Comparison of ENCODE assay signal across 8 mouse cellular contexts in genomic region chr1:88456451-88457072, GRCm38 (mm10). TPM values are rescaled to one million over a fixed set of nuclear protein-coding genes. Genes with fewer than 3 reads are reported as not detected.
DNase-seq lines count a peak whose midpoint lies in the region; ATAC-seq and TF ChIP-seq lines count a peak whose summit lies in the region.

No protein-coding gene starts in this region.

- DNase-seq in 3134 (ENCODE audit: extremely low read depth, insufficient read length, low spot score) = peak; percentile 45
- DNase-seq in adrenal gland, postnatal 14 days = peak; percentile 80
- DNase-seq in embryonic facial prominence, embryonic 10.5 days (ENCODE audit: low spot score) = peak; percentile 78
- peak; percentile 58 to 75 for DNase-seq in left cerebral cortex, postnatal 36 days (ENCODE audit: low spot score in 2 of 2)

- no peak overlapping the region for H3K4me2 ChIP-seq in intestine, postnatal 0 days (replicated peaks; ENCODE audit: low read depth)
- H3K4me2 ChIP-seq in midbrain, embryonic 13.5 days (replicated peaks) = no peak overlapping the region

- no peak overlapping the region for H3K27ac ChIP-seq in embryonic facial prominence, embryonic 10.5 days (replicated peaks)
- H3K27ac ChIP-seq in intestine, postnatal 0 days (ENCODE audit: low read depth, low read length) = no peak overlapping the region
- peak overlapping the region; percentile 7; the same call in 1 of the 2 replicates for H3K27ac ChIP-seq in midbrain, embryonic 13.5 days
- H3K27ac ChIP-seq in small intestine, adult 2 months (ENCODE audit: insufficient read depth, low read depth, low read length) = no peak overlapping the region

- TF ChIP-seq CTCF in intestine, postnatal 0 days (IDR thresholded peaks at IDR 0.05; ENCODE audit: low read depth) = peak; percentile 92
- peak; percentile 68; the same call in 1 of the 2 replicates for TF ChIP-seq CTCF in small intestine, adult 2 months (IDR thresholded peaks at IDR 0.05; ENCODE audit: extremely low read depth, insufficient read length, insufficient replicate concordance, low read depth, low read length)

- H3K4me3 ChIP-seq in embryonic facial prominence, embryonic 10.5 days = no peak overlapping the region
- no peak overlapping the region for H3K4me3 ChIP-seq in intestine, postnatal 0 days (ENCODE audit: low read depth, low read length)
- H3K4me3 ChIP-seq in midbrain, embryonic 13.5 days (replicated peaks) = no peak overlapping the region
- H3K4me3 ChIP-seq in small intestine, adult 2 months (ENCODE audit: low read depth, low read length) = no peak overlapping the region

- no peak overlapping the region for H3K9ac ChIP-seq in intestine, postnatal 0 days (ENCODE audit: low read depth, low read length)
- no peak overlapping the region for H3K9ac ChIP-seq in midbrain, embryonic 13.5 days (replicated peaks)

- TF ChIP-seq POLR2A in small intestine, adult 2 months (IDR thresholded peaks at IDR 0.05; ENCODE audit: low read depth, low read length) = no peak

- ATAC-seq in granulocyte monocyte progenitor cell, adult 5-6 weeks (replicated peaks; ENCODE audit: poor library complexity, severe bottlenecking) = peak; percentile 75
- no peak for ATAC-seq in intestine, postnatal 0 days
- peak; percentile 86 for ATAC-seq in midbrain, embryonic 13.5 days

- no peaks in the 10 kb centered on the region for H3K36me3 ChIP-seq in embryonic facial prominence, embryonic 10.5 days (replicated peaks)
- no peaks in the 10 kb centered on the region for H3K36me3 ChIP-seq in intestine, postnatal 0 days (ENCODE audit: control insufficient read depth, insufficient read depth)
- H3K36me3 ChIP-seq in midbrain, embryonic 13.5 days = no peaks in the 10 kb centered on the region
- H3K36me3 ChIP-seq in small intestine, adult 2 months (ENCODE audit: control insufficient read depth, insufficient read depth, low read length) = no peaks in the 10 kb centered on the region

- H3K4me1 ChIP-seq in embryonic facial prominence, embryonic 10.5 days = peaks cover 26% of the 10 kb centered on the region
- H3K4me1 ChIP-seq in intestine, postnatal 0 days (replicated peaks; ENCODE audit: control insufficient read depth, insufficient read depth, low read length) = no peaks in the 10 kb centered on the region
- peaks cover 6% of the 10 kb centered on the region for H3K4me1 ChIP-seq in midbrain, embryonic 13.5 days (replicated peaks)
- no peaks in the 10 kb centered on the region for H3K4me1 ChIP-seq in small intestine, adult 2 months (ENCODE audit: control insufficient read depth, insufficient read depth, insufficient read length, low read length)

- H3K27me3 ChIP-seq in embryonic facial prominence, embryonic 10.5 days (replicated peaks; ENCODE audit: low read depth, poor library complexity, severe bottlenecking) = no peaks in the 10 kb centered on the region
- no peaks in the 10 kb centered on the region for H3K27me3 ChIP-seq in intestine, postnatal 0 days (replicated peaks; ENCODE audit: control insufficient read depth, insufficient read depth, low read length)
- H3K27me3 ChIP-seq in midbrain, embryonic 13.5 days = no peaks in the 10 kb centered on the region
- no peaks in the 10 kb centered on the region for H3K27me3 ChIP-seq in small intestine, adult 2 months (ENCODE audit: control insufficient read depth, insufficient read depth, low read length)

- 55% methylated on average over 14 of the region's 14 CpGs for WGBS in embryonic facial prominence, embryonic 10.5 days
- 60% methylated on average over 14 of the region's 14 CpGs for whole genome bisulfite sequencing in intestine, postnatal 0 days
- 48% methylated on average over 14 of the region's 14 CpGs for WGBS in midbrain, embryonic 13.5 days
- WGBS in small intestine, adult 2 months = 69% methylated on average over 14 of the region's 14 CpGs

- no peaks in the 10 kb centered on the region for H3K9me3 ChIP-seq in embryonic facial prominence, embryonic 10.5 days
- H3K9me3 ChIP-seq in intestine, postnatal 0 days (ENCODE audit: control insufficient read depth) = no peaks in the 10 kb centered on the region
- no peaks in the 10 kb centered on the region for H3K9me3 ChIP-seq in midbrain, embryonic 13.5 days

- intact Hi-C loops in left cerebral cortex, postnatal 36 days (cut with DNase I) = loop anchor here (1.0 kb wide), 1 partner anchor 250 kb away; no protein-coding TSS in a partner anchor

RNA-seq across cellular contexts. Expression of gene Spp2, which starts 49.8 kb away (rescaled TPM):
- 2.5 and 49.5 TPM in 2 replicates for total RNA-seq in adrenal gland, postnatal 14 days (2021)
- 0.30 and 0.37 TPM in 2 replicates for polyA plus RNA-seq in embryonic facial prominence, embryonic 10.5 days (2016; fragmentation: Nextera tagmentation; extraction: Ambion mirVana)
- total RNA-seq in granulocyte monocyte progenitor cell, adult 5-6 weeks (2014; fragmentation: Nextera tagmentation) = not detected in 2 replicates
- not detected in 2 replicates for total RNA-seq in granulocyte monocyte progenitor cell, adult 5-6 weeks (2017)
- polyA plus RNA-seq in intestine, postnatal 0 days (2015; fragmentation: Nextera tagmentation; extraction: Ambion mirVana) = 121 and 131 TPM in 2 replicates
- total RNA-seq in left cerebral cortex, postnatal 36 days (2021) = not detected
- 0.40 and 0.50 TPM in 2 replicates for polyA plus RNA-seq in midbrain, embryonic 13.5 days (2015; fragmentation: Nextera tagmentation; extraction: Ambion mirVana)
- polyA plus RNA-seq in small intestine, adult 2 months (2012; rRNA removed) = not detected in 2 replicates

RNA-seq across cellular contexts. Expression of gene Glrp1, which starts 53.3 kb away (rescaled TPM):
- not detected in 2 replicates for total RNA-seq in adrenal gland, postnatal 14 days (2021)
- polyA plus RNA-seq in embryonic facial prominence, embryonic 10.5 days (2016; fragmentation: Nextera tagmentation; extraction: Ambion mirVana) = 0.12 TPM in 1 of 2 replicates, not detected in the other
- total RNA-seq in granulocyte monocyte progenitor cell, adult 5-6 weeks (2014; fragmentation: Nextera tagmentation) = 2.4 and 3.1 TPM in 2 replicates
- total RNA-seq in granulocyte monocyte progenitor cell, adult 5-6 weeks (2017) = 0.77 and 3.8 TPM in 2 replicates
- polyA plus RNA-seq in intestine, postnatal 0 days (2015; fragmentation: Nextera tagmentation; extraction: Ambion mirVana) = not detected in 2 replicates
- total RNA-seq in left cerebral cortex, postnatal 36 days (2021) = not detected
- not detected in 2 replicates for polyA plus RNA-seq in midbrain, embryonic 13.5 days (2015; fragmentation: Nextera tagmentation; extraction: Ambion mirVana)
- polyA plus RNA-seq in small intestine, adult 2 months (2012; rRNA removed) = not detected in 2 replicates

Comparison
In these comparisons a context has a peak if more than half of its experiments do, and no peak if none do; other contexts are left out.
1. RNA of gene Spp2, which starts 49.8 kb away (polyA plus RNA-seq): 121 to 131 TPM in intestine, postnatal 0 days; 0.40 to 0.50 TPM in midbrain, embryonic 13.5 days, 0.30 to 0.37 TPM in embryonic facial prominence, embryonic 10.5 days and not detected in small intestine, adult 2 months; every median in the first group is over 10 times any median in the second.
2. Peak in every context shown above with its lines, with median percentiles within 50 percentile points of each other: DNase-seq.